In genomic region chr4:40784556-40785169, GRCm38 (mm10) we compare ENCODE assay signal across 12 mouse cellular contexts. TPM values are rescaled to one million over a fixed set of nuclear protein-coding genes. Genes with fewer than 3 reads are reported as not detected.
DNase-seq lines count a peak whose midpoint lies in the region; ATAC-seq and TF ChIP-seq lines count a peak whose summit lies in the region.
"Had no signal": no experiment of that assay in that cellular context is flagged by ENCODE, and none has a peak within 500 bp of the region (broad histone marks: within the 10 kb centered on the region; RNA-seq: fewer than 3 reads in every experiment).

No protein-coding gene starts in this region.

- WGBS in lung, postnatal 0 days: 40% methylated on average over 10 of the region's 10 CpGs
- 85% methylated on average over 10 of the region's 10 CpGs for WGBS in midbrain, embryonic 11.5 days

- H3K4me2 ChIP-seq in lung, postnatal 0 days (replicated peaks; ENCODE audit: low read depth, low read length): no peak overlapping the region
- H3K4me2 ChIP-seq in midbrain, embryonic 11.5 days: no peak overlapping the region
- H3K4me2 ChIP-seq: forebrain, embryonic 15.5 days; liver, embryonic 11.5 days had no signal

- no peaks in the 10 kb centered on the region for H3K4me1 ChIP-seq in lung, postnatal 0 days (ENCODE audit: insufficient read depth, low read depth, low read length)
- no peaks in the 10 kb centered on the region for H3K4me1 ChIP-seq in midbrain, embryonic 11.5 days (ENCODE audit: control insufficient read depth, insufficient read depth, low read length)
- H3K4me1 ChIP-seq: forebrain, embryonic 15.5 days had no signal

- H3K27me3 ChIP-seq in lung, postnatal 0 days (replicated peaks; ENCODE audit: insufficient read depth, low read length): no peaks in the 10 kb centered on the region
- H3K27me3 ChIP-seq in midbrain, embryonic 11.5 days (ENCODE audit: control insufficient read depth, insufficient read depth, low read length): no peaks in the 10 kb centered on the region
- H3K27me3 ChIP-seq: forebrain, embryonic 15.5 days had no signal

- no peak overlapping the region for H3K9ac ChIP-seq in lung, postnatal 0 days (replicated peaks; ENCODE audit: low read depth)
- H3K9ac ChIP-seq in midbrain, embryonic 11.5 days (ENCODE audit: low read length): no peak overlapping the region
- H3K9ac ChIP-seq: forebrain, embryonic 15.5 days had no signal

- no peak for TF ChIP-seq EP300 in lung, postnatal 0 days (IDR thresholded peaks at IDR 0.05)

- intact Hi-C loops in heart, postnatal 14 days (cut with DNase I): no loop called here

- peak; percentile 54 for ATAC-seq in lung, postnatal 0 days
- ATAC-seq in midbrain, embryonic 11.5 days (ENCODE audit: low FRiP score): no peak
- no peak for ATAC-seq in monocyte, adult 5-6 weeks (replicated peaks; ENCODE audit: insufficient number of reproducible peaks, low FRiP score, low TSS enrichment, poor library complexity, severe bottlenecking)
- ATAC-seq: forebrain, embryonic 15.5 days; intestine, postnatal 0 days had no signal

- TF ChIP-seq POLR2A in brain, embryonic 14.5 days (IDR thresholded peaks at IDR 0.05; ENCODE audit: borderline replicate concordance, extremely low read depth, insufficient read depth, insufficient read length, poor library complexity, severe bottlenecking): no peak

- H3K4me3 ChIP-seq in lung, postnatal 0 days (ENCODE audit: low read depth, low read length): no peak overlapping the region
- H3K4me3 ChIP-seq in midbrain, embryonic 11.5 days (ENCODE audit: low read depth, low read length): no peak overlapping the region
- H3K4me3 ChIP-seq: forebrain, embryonic 15.5 days had no signal

- no peak overlapping the region for H3K27ac ChIP-seq in lung, postnatal 0 days (ENCODE audit: low read length)
- H3K27ac ChIP-seq in midbrain, embryonic 11.5 days (ENCODE audit: low read depth, low read length): no peak overlapping the region
- H3K27ac ChIP-seq: forebrain, embryonic 15.5 days had no signal

- H3K9me3 ChIP-seq in lung, postnatal 0 days (ENCODE audit: low read length): no peaks in the 10 kb centered on the region
- no peaks in the 10 kb centered on the region for H3K9me3 ChIP-seq in midbrain, embryonic 11.5 days (ENCODE audit: control insufficient read depth, low read length)
- H3K9me3 ChIP-seq: forebrain, embryonic 15.5 days had no signal

- no peaks in the 10 kb centered on the region for H3K36me3 ChIP-seq in lung, postnatal 0 days (ENCODE audit: insufficient read depth, low read length)
- no peaks in the 10 kb centered on the region for H3K36me3 ChIP-seq in midbrain, embryonic 11.5 days (ENCODE audit: control insufficient read depth, insufficient read depth, low read length)
- H3K36me3 ChIP-seq: forebrain, embryonic 15.5 days had no signal

- peak; percentile 38 for DNase-seq in adrenal gland, adult 8-10 months
- no peak for DNase-seq in adrenal gland, postnatal 4 days (ENCODE audit: low spot score in 2 of 2)
- DNase-seq in brain, embryonic 14.5 days (ENCODE audit: low read depth): peak; percentile 12
- peak; percentile 68 to 73 for DNase-seq in heart, postnatal 14 days
- peak; percentile 40 for DNase-seq in lung, postnatal 0 days (ENCODE audit: low spot score)
- no peak for DNase-seq in midbrain, embryonic 11.5 days (ENCODE audit: low spot score, missing footprints)
- no peak for DNase-seq in embryo, embryonic 10.5 days (ENCODE audit: low spot score)
- DNase-seq: cerebellum, adult 2 months had no signal

- TF ChIP-seq CTCF in brain, embryonic 14.5 days (IDR thresholded peaks at IDR 0.05; ENCODE audit: borderline replicate concordance, extremely low read depth, insufficient read depth, insufficient read length): no peak
- no peak for TF ChIP-seq CTCF in lung, postnatal 0 days (IDR thresholded peaks at IDR 0.05)

RNA-seq across cellular contexts. Expression of gene Smu1, which starts 26.9 kb away (rescaled TPM):
- 10 to 100 TPM; 59.2 to 65.8 (median 62.7) TPM for total RNA-seq in adrenal gland, adult 8-10 months (2022)
- 10 to 100 TPM; 75.6 to 78.8 TPM for total RNA-seq in adrenal gland, postnatal 4 days (2021)
- 67.7 and 80.6 TPM in 2 replicates for polyA plus RNA-seq in brain, embryonic 14.5 days (2012; rRNA removed)
- total RNA-seq in heart, postnatal 14 days (2021): 10 to 100 TPM; 28.1 to 31.6 TPM
- 88.4 and 89.0 TPM in 2 replicates for polyA plus RNA-seq in lung, postnatal 0 days (2015; fragmentation: Nextera tagmentation; extraction: Ambion mirVana)
- 192 and 194 TPM in 2 replicates for polyA plus RNA-seq in midbrain, embryonic 11.5 days (2014; fragmentation: Nextera tagmentation; extraction: Ambion mirVana)
- total RNA-seq in monocyte, adult 5-6 weeks (2017): 135 to 185 TPM (median 161 TPM) in 3 replicates

Comparison
In these comparisons a context has a peak if more than half of its experiments do, and no peak if none do; other contexts are left out.
1. DNase-seq: peak in adrenal gland, adult 8-10 months (single experiment), brain, embryonic 14.5 days (single experiment), heart, postnatal 14 days (2 of 2) and lung, postnatal 0 days (single experiment); none in adrenal gland, postnatal 4 days (0 of 2), midbrain, embryonic 11.5 days (single experiment) and embryo, embryonic 10.5 days (single experiment).